Mouse (Mus musculus) embryonic facial prominence, embryonic 11.5 days (tissue): ENCODE measurements around the gene Cda. TPM values are rescaled to one million over a fixed set of nuclear protein-coding genes. Genes with fewer than 3 reads are reported as not detected.

Source experiments
- ATAC-seq: fragments of 200-750 bp; cut with Nextera tagmentation; replicated peaks from 2 replicates; pipeline ENCODE4 v1.8.0; 2017; ENCODE audit warnings: low read depth; ENCODE audit not compliant: insufficient number of reproducible peaks, low FRiP score, low TSS enrichment
- DNase-seq: peaks from one replicate; pipeline ENCODE4 v3.0.0-alpha.2; 2015; ENCODE audit warnings: low spot score
- H3K27ac ChIP-seq: fragments of 300-500 bp; sonication (generic); replicated peaks from 2 replicates; pipeline ENCODE4 v1.5.1; 2014; ENCODE audit warnings: mild to moderate bottlenecking, low read depth, low read length, control low read depth
- H3K27me3 ChIP-seq: fragments of 300-500 bp; sonication (generic); 2 replicates; pipeline ENCODE4 v1.6.1; 2014; ENCODE audit warnings: mild to moderate bottlenecking, low read length, moderate library complexity, mixed read lengths; ENCODE audit not compliant: control insufficient read depth, insufficient read depth
- H3K36me3 ChIP-seq: fragments of 300-500 bp; sonication (generic); replicated peaks from 2 replicates; pipeline ENCODE4 v1.6.1; 2014; ENCODE audit warnings: low read depth, mild to moderate bottlenecking, low read length, moderate library complexity, mixed read lengths; ENCODE audit not compliant: control insufficient read depth, insufficient read depth
- H3K4me1 ChIP-seq: fragments of 300-500 bp; sonication (generic); 2 replicates; pipeline ENCODE4 v1.6.1; 2014; ENCODE audit warnings: low read length, mixed read lengths; ENCODE audit not compliant: control insufficient read depth, insufficient read depth
- H3K4me2 ChIP-seq: fragments of 300-500 bp; sonication (generic); 2 replicates; pipeline ENCODE4 v1.6.1; 2014; ENCODE audit warnings: low read depth, mild to moderate bottlenecking, control low read depth, low read length, moderate library complexity
- H3K4me3 ChIP-seq: fragments of 300-500 bp; sonication (generic); 2 replicates; pipeline ENCODE4 v1.5.1; 2014; ENCODE audit warnings: low read depth, low read length, control low read depth
- H3K9ac ChIP-seq: fragments of 300-500 bp; sonication (generic); replicated peaks from 2 replicates; pipeline ENCODE4 v1.6.1; 2014; ENCODE audit warnings: mild to moderate bottlenecking, control low read depth, low read length
- H3K9me3 ChIP-seq: fragments of 300-500 bp; sonication (generic); replicated peaks from 2 replicates; pipeline ENCODE4 v1.6.1; 2016; ENCODE audit warnings: mild to moderate bottlenecking, low read length, inconsistent platforms, mixed read lengths; ENCODE audit not compliant: control insufficient read depth
- WGBS: fragments of 180-500 bp; shearing (Covaris S2); extraction: QIAGEN DNeasy Blood & Tissue Kit; methylation state at CpG from one replicate; pipeline ENCODE4 v1.1.7; 2014; 5-methylcytosine and 5-hydroxymethylcytosine counted together
- polyA plus RNA-seq: library from polyadenylated mRNA; unstranded; fragments of >200 nt; fragmentation: Nextera tagmentation; extraction: Ambion mirVana; gene quantifications from 2 replicates; pipeline ENCODE4 v1.2.1, GENCODE M21; 2014

Cda gene
- polyA plus RNA-seq, 1 experiment from 2014 or later = 3.5 TPM

DNA sequence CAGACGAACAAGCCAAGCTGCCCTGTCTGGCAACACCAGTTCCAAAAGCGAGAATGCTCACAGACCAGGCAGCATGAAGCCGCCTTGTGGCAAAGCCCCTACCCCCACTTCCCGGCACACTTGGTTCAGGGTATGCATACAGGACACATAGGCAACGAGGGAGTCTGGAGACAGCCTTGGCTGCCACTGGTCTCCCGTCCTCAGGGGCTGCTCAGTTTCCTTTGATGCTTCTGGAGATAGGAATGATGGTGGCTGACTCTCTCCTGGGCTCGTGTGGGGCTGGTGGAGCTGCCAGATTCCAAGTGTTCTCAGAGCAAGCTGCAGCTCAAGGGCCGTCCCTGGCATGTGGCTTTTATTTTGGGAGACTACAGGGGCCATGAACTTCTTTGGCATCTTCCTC lies 26.4 kb downstream of the Cda start:
- Histone ChIP-seq H3K4me1 (no peaks in the 10 kb centered on the region), H3K27ac (no peak overlapping the region), H3K4me2 (no peak overlapping the region), H3K9ac (no peak overlapping the region), H3K9me3 (no peaks in the 10 kb centered on the region), H3K4me3 (no peak overlapping the region), H3K36me3 (no peaks in the 10 kb centered on the region), H3K27me3 (no peaks in the 10 kb centered on the region)
- DNase-seq = no peak
- no peak for ATAC-seq
- WGBS = 62% methylated on average over 8 of the region's 8 CpGs

DNA sequence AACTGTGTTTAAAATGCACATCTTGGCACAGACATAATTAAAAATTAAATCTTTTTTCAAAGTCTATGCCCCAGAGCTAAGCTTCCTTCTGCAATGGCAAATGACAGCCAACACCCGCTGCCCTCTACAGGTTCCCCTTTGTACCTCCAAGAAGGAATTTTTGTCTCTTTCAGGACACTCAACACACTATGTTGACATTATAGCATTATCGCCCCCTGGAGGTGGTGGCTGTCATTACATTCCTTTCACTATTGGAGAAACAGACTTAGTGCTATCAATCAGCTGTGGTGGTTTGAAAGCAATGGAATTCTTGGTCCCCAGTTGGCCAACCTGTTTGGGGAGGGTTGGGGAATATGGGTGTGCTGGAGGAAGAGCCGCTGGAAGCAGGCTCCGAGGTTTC lies 27.8 kb downstream of the Cda start:
- no peak overlapping the region for H3K4me3 ChIP-seq
- no peak for ATAC-seq
- H3K27me3 ChIP-seq = no peaks in the 10 kb centered on the region
- DNase-seq = peak; percentile 64
- H3K9ac ChIP-seq = no peak overlapping the region
- H3K4me2 ChIP-seq = no peak overlapping the region
- H3K4me1 ChIP-seq = no peaks in the 10 kb centered on the region
- no peaks in the 10 kb centered on the region for H3K36me3 ChIP-seq
- 36% methylated on average over 4 of the region's 4 CpGs for WGBS
- no peaks in the 10 kb centered on the region for H3K9me3 ChIP-seq
- H3K27ac ChIP-seq = no peak overlapping the region

DNA sequence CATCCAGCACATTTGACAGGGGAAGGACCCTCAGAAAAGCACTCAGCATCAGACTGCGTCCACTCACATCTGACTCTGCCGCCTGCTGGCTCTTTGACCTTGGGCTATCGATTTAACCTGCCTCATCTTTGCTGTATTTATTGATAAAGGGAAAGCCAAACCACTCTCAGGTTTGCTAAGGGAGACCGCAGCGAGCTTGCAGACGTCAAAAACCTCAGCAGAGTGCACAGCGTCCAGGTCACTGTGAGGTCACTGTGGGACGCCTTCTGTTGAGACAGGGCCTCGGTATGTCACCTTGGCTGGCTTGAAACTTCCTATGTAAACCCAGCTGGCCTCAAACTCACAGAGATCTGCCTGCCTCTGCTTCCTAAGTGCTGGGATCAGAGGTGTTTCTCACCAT lies 30.5 kb downstream of the Cda start:
- no peak overlapping the region for H3K4me3 ChIP-seq
- 72% methylated on average over 9 of the region's 9 CpGs for WGBS
- ATAC-seq (no peak), DNase-seq (no peak)
- no peak overlapping the region for H3K4me2 ChIP-seq
- no peaks in the 10 kb centered on the region for H3K4me1 ChIP-seq
- H3K27me3 ChIP-seq = no peaks in the 10 kb centered on the region
- H3K9me3 ChIP-seq = no peaks in the 10 kb centered on the region
- H3K9ac ChIP-seq = no peak overlapping the region
- no peaks in the 10 kb centered on the region for H3K36me3 ChIP-seq
- H3K27ac ChIP-seq = no peak overlapping the region

DNA sequence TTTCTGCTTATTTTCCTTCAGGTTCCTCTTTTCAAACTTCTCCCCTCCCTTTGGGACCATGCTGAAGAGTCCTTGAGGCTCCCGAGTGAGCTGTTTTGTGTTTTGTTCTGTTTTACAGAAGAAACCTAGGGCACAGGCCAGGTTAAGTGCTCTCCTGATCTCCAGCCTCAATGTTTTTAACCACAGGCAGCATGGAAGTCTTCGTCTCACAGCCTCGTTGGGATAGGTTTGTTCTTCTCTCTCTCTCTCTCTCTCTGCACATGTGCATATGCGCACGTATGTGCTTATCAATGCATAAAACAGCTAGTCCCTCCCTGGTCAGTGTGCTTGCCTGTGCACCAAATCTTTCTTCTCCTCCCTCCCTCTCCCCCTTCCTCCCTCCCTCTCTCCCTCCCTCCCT lies 30.9 kb downstream of the Cda start:
- Histone ChIP-seq H3K9me3 (no peaks in the 10 kb centered on the region), H3K27me3 (no peaks in the 10 kb centered on the region), H3K4me3 (no peak overlapping the region), H3K36me3 (no peaks in the 10 kb centered on the region), H3K27ac (no peak overlapping the region), H3K9ac (no peak overlapping the region), H3K4me2 (no peak overlapping the region), H3K4me1 (no peaks in the 10 kb centered on the region)
- no peak for ATAC-seq
- no peak for DNase-seq
- 66% methylated on average over 5 of the region's 5 CpGs for WGBS

- no peaks in the 10 kb centered on the region for H3K4me1 ChIP-seq
- DNase-seq (no peak), ATAC-seq (no peak)
- H3K4me2 ChIP-seq = no peak overlapping the region
- no peaks in the 10 kb centered on the region for H3K9me3 ChIP-seq
- no peak overlapping the region for H3K4me3 ChIP-seq
- no peak overlapping the region for H3K9ac ChIP-seq
- no peaks in the 10 kb centered on the region for H3K36me3 ChIP-seq
- no peak overlapping the region for H3K27ac ChIP-seq
- 86% methylated on average over 6 of the region's 6 CpGs for WGBS
- no peaks in the 10 kb centered on the region for H3K27me3 ChIP-seq
Measured at GRCm38 (mm10) chr4:138335648-138336047, 32.1 kb downstream of the Cda start.

GRCm38 (mm10) chr4:138335036-138335435 lies 32.8 kb downstream of the Cda start:
- DNase-seq (no peak), ATAC-seq (no peak)
- Histone ChIP-seq H3K4me3 (no peak overlapping the region), H3K4me1 (no peaks in the 10 kb centered on the region), H3K27me3 (no peaks in the 10 kb centered on the region), H3K9me3 (no peaks in the 10 kb centered on the region), H3K9ac (no peak overlapping the region), H3K27ac (no peak overlapping the region), H3K36me3 (no peaks in the 10 kb centered on the region), H3K4me2 (no peak overlapping the region)
- 85% methylated on average over 12 of the region's 12 CpGs for WGBS

- ATAC-seq (no peak), DNase-seq (no peak)
- no peak overlapping the region for H3K9ac ChIP-seq
- H3K27ac ChIP-seq = no peak overlapping the region
- H3K4me2 ChIP-seq = no peak overlapping the region
- WGBS = 83% methylated on average over 4 of the region's 4 CpGs
- H3K4me3 ChIP-seq = no peak overlapping the region
- no peaks in the 10 kb centered on the region for H3K9me3 ChIP-seq
- H3K27me3 ChIP-seq = no peaks in the 10 kb centered on the region
- no peaks in the 10 kb centered on the region for H3K4me1 ChIP-seq
- no peaks in the 10 kb centered on the region for H3K36me3 ChIP-seq
Measured at GRCm38 (mm10) chr4:138333135-138333534, 34.7 kb downstream of the Cda start.

GRCm38 (mm10) chr4:138331647-138332046 lies 36.1 kb downstream of the Cda start:
- no peak for DNase-seq
- no peaks in the 10 kb centered on the region for H3K27me3 ChIP-seq
- no peak overlapping the region for H3K9ac ChIP-seq
- H3K9me3 ChIP-seq = no peaks in the 10 kb centered on the region
- 82% methylated on average over 9 of the region's 9 CpGs for WGBS
- H3K36me3 ChIP-seq = no peaks in the 10 kb centered on the region
- ATAC-seq = no peak
- H3K27ac ChIP-seq = no peak overlapping the region
- no peak overlapping the region for H3K4me3 ChIP-seq
- no peaks in the 10 kb centered on the region for H3K4me1 ChIP-seq
- H3K4me2 ChIP-seq = no peak overlapping the region
